Mouse (Mus musculus) forebrain, postnatal 0 days (tissue): ENCODE measurements around the gene Sgk1. TPM values are rescaled to one million over a fixed set of nuclear protein-coding genes. Genes with fewer than 3 reads are reported as not detected.

Experiments
- ATAC-seq: fragments of 200-750 bp; cut with Nextera tagmentation; 2 replicates; pipeline ENCODE4 v1.8.0; 2017; ENCODE audit warnings: mild to moderate bottlenecking, moderate library complexity
- DNase-seq: peaks from one replicate; pipeline ENCODE4 v3.0.0-alpha.2; 2015
- H3K27ac ChIP-seq: fragments of 300-500 bp; sonication (generic); 2 replicates; pipeline ENCODE4 v1.5.1; 2014; ENCODE audit warnings: low read depth, mild to moderate bottlenecking, antibody characterized with exemption, low read length, moderate library complexity, mixed read lengths
- H3K27me3 ChIP-seq: fragments of 300-500 bp; sonication (generic); 2 replicates; pipeline ENCODE4 v1.6.1; 2014; ENCODE audit warnings: mild to moderate bottlenecking, low read length, mixed read lengths; ENCODE audit not compliant: insufficient read depth
- H3K36me3 ChIP-seq: fragments of 300-500 bp; sonication (generic); 2 replicates; pipeline ENCODE4 v1.6.1; 2014; ENCODE audit warnings: mild to moderate bottlenecking, moderate library complexity; ENCODE audit not compliant: insufficient read depth
- H3K4me1 ChIP-seq: fragments of 300-500 bp; sonication (generic); 2 replicates; pipeline ENCODE4 v1.6.1; 2014; ENCODE audit warnings: antibody characterized with exemption; ENCODE audit not compliant: insufficient read depth
- H3K4me2 ChIP-seq: fragments of 300-500 bp; sonication (generic); 2 replicates; pipeline ENCODE4 v1.6.1; 2014; ENCODE audit warnings: low read depth, mild to moderate bottlenecking, moderate library complexity
- H3K4me3 ChIP-seq: fragments of 300-500 bp; sonication (generic); 2 replicates; pipeline ENCODE4 v1.5.1; 2014; ENCODE audit warnings: low read depth, low read length, mixed read lengths
- H3K9ac ChIP-seq: fragments of 300-500 bp; sonication (generic); 2 replicates; pipeline ENCODE4 v1.6.1; 2014; ENCODE audit warnings: mild to moderate bottlenecking
- H3K9me3 ChIP-seq: fragments of 300-500 bp; sonication (generic); 2 replicates; pipeline ENCODE4 v1.6.1; 2016; ENCODE audit warnings: low read length
- CTCF ChIP-seq: sonication (generic); IDR thresholded peaks from 2 replicates; pipeline ENCODE4 v1.5.1; 2016; ENCODE audit warnings: antibody characterized with exemption, control low read depth, low read depth
- WGBS: fragments of 180-500 bp; shearing (Covaris S2); extraction: QIAGEN DNeasy Blood & Tissue Kit; methylation state at CpG from one replicate; pipeline ENCODE4 v1.1.7; 2014; 5-methylcytosine and 5-hydroxymethylcytosine counted together
- polyA plus RNA-seq: library from polyadenylated mRNA; unstranded; fragments of >200 nt; fragmentation: Nextera tagmentation; extraction: Ambion mirVana; gene quantifications from 2 replicates; pipeline ENCODE4 v1.2.1, GENCODE M21; 2015
- total RNA-seq: library from RNA; depleted of rRNA; stranded (reverse); fragments of >200 nt; gene quantifications from 2 replicates; pipeline ENCODE4 v1.2.3, GENCODE M21; 2014

Sgk1 gene
- total and polyA plus RNA-seq, 2 experiments from 2014 or later = 62.8 to 97.5 TPM

DNA sequence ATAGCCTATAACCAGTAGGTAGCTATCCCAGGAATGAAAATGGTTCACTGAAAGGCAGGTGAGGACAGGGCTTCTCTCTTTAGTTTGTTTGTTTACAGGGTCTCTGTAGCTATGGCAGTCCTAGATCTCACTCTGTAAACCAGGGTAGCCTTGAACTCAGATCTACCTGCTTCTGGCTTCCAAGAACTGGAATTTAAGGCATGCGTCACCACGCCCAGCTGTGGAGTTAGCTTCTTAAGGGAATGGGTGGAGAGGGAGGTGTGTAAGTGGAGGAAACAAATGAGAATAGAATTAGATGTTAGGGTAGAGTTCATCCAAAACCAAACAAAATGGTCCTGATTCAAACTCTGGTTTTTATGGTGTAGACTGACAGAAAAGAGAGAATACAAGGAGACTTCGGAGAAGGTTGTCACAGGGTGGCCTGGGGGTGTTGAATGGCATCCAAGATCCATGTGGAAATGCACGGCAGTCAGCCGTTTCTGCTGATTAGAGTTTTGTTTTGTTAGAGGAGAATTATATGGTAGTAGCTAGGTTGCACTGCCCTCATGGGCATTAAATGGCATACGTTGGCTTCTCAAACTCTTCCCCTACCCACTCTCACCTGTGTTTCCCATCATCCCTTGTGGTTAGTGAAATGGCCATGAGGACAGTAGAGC, 98.9 kb downstream of the Sgk1 start:
- ATAC-seq (no peak), DNase-seq (no peak)
- 79% methylated on average over 6 of the region's 6 CpGs for WGBS
- H3K9ac ChIP-seq = no peak overlapping the region
- no peak overlapping the region for H3K4me2 ChIP-seq
- no peaks in the 10 kb centered on the region for H3K27me3 ChIP-seq
- H3K27ac ChIP-seq = no peak overlapping the region
- no peaks in the 10 kb centered on the region for H3K9me3 ChIP-seq
- H3K36me3 ChIP-seq = no peaks in the 10 kb centered on the region
- no peak for TF ChIP-seq CTCF
- no peaks in the 10 kb centered on the region for H3K4me1 ChIP-seq
- H3K4me3 ChIP-seq = no peak overlapping the region

DNA sequence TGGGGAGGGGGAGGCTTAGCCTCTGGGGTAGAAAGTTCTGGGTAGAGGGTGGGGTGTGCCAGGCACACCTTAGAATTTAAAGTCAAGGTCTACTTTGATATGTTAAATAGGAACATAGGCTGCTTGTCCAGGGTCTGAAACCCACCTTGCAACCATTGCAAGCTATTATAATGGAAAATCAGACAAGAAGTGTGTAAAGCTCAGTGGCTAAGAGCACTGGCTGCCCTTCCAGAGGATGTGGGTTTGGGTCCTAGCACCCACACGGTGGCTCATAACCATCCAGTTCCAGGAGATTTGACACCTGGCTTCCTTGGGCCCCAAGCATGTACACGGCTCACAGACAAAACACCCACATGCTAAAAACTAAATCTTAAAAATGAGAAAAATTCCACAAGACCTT, 100.3 kb downstream of the Sgk1 start:
- Histone ChIP-seq H3K4me2 (no peak overlapping the region), H3K9ac (no peak overlapping the region), H3K27me3 (no peaks in the 10 kb centered on the region), H3K36me3 (no peaks in the 10 kb centered on the region), H3K4me1 (no peaks in the 10 kb centered on the region), H3K27ac (no peak overlapping the region), H3K4me3 (no peak overlapping the region), H3K9me3 (no peaks in the 10 kb centered on the region)
- no peak for TF ChIP-seq CTCF
- no peak for DNase-seq
- no peak for ATAC-seq
- WGBS = 90% methylated on average over 2 of the region's 2 CpGs

DNA sequence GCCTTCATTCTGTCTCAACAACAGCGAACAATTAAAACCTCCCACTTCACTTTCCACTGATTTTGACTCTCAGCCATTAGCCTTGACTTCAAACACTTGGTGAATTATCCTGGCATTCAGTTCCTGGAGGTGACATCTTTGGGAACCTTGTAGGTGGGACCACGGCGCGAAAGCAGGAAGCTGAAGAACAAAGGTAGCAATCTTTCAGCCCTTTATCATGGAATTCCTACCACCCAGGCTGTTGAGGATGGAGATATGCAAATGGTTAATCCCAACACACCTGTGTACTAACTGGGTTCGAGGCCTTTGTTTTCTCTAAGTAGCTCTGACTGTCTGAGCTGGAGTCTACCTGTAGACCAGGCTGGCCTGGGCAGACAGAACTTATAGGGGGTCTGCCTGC, 106.5 kb downstream of the Sgk1 start:
- no peak for DNase-seq
- 83% methylated on average over 5 of the region's 5 CpGs for WGBS
- Histone ChIP-seq H3K4me2 (no peak overlapping the region), H3K9ac (no peak overlapping the region), H3K27ac (no peak overlapping the region), H3K4me1 (peaks cover 12% of the 10 kb centered on the region; the same call in 1 of the 2 replicates), H3K4me3 (no peak overlapping the region), H3K9me3 (no peaks in the 10 kb centered on the region), H3K36me3 (no peaks in the 10 kb centered on the region), H3K27me3 (peaks cover 5% of the 10 kb centered on the region; the same call in 1 of the 2 replicates)
- TF ChIP-seq CTCF = no peak
- ATAC-seq = no peak

- no peaks in the 10 kb centered on the region for H3K9me3 ChIP-seq
- H3K27me3 ChIP-seq = peaks cover 5% of the 10 kb centered on the region; the same call in 1 of the 2 replicates
- peak overlapping the region; percentile 99 for H3K4me2 ChIP-seq
- peaks cover 12% of the 10 kb centered on the region; the same call in 1 of the 2 replicates for H3K4me1 ChIP-seq
- DNase-seq (peak; percentile 79), ATAC-seq (peak; percentile 18; the same call in 1 of the 2 replicates)
- TF ChIP-seq CTCF = peak; percentile 76
- 16% methylated on average over 17 of the region's 17 CpGs for WGBS
- peaks cover 3% of the 10 kb centered on the region for H3K36me3 ChIP-seq
- H3K4me3 ChIP-seq = peak overlapping the region; percentile 4; the same call in 1 of the 2 replicates
- H3K27ac ChIP-seq = no peak overlapping the region
- no peak overlapping the region for H3K9ac ChIP-seq
These were observed 109.4 kb downstream of the Sgk1 start for GRCm38 (mm10) chr10:21991351-21991840.

DNA sequence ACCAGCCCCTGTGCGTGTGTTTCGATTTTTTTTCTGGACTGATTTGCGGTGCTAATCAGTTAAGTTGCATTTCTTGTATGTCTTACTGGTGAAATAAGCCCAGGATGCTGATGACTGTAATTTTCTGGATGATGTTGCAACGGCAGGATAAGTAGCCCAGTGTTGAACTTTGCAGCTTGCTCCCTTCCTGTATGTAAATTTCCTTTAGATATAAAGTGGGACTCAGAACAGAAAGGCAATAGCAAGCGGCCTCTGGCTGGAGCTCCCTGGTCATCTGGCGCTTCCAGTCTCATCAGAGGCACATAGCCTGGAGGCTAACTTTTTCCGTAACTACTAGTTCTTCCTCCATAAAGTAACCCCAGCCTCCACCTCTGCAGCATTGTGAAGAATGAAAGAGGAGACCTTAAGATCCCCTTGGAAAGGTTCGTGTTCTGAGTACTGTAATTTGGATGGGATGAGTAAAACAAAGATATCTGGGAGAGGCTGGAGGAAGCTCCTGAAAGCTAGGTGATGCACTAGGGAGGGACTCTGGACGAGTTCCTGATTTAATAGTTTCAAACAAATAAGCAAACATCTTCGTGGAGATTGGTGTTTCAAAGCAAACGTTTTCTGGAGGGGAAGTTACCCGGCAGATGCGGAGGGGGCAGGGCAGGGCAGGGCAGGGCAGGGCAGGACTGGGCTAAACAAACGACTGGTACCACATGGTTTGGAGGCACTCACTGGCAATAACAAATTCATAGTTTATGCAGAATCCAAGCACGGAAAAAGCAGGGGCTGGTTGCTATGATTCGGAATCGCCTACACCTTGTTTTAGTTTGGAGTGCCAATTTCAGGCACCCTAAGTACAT, 110.2 kb downstream of the Sgk1 start:
- Histone ChIP-seq H3K4me2 (peak overlapping the region; percentile 99), H3K36me3 (peaks cover 12% of the 10 kb centered on the region), H3K27me3 (peaks cover 5% of the 10 kb centered on the region; the same call in 1 of the 2 replicates), H3K27ac (no peak overlapping the region; the same call in 1 of the 2 replicates), H3K4me3 (peak overlapping the region; percentile 60), H3K9me3 (no peaks in the 10 kb centered on the region), H3K9ac (no peak overlapping the region), H3K4me1 (peaks cover 12% of the 10 kb centered on the region; the same call in 1 of the 2 replicates)
- no peak for TF ChIP-seq CTCF
- ATAC-seq = no peak
- DNase-seq = no peak
- 23% methylated on average over 17 of the region's 17 CpGs for WGBS

GRCm38 (mm10) chr10:21992834-21993514, 111.0 kb downstream of the Sgk1 start:
- H3K4me3 ChIP-seq = peak overlapping the region; percentile 60
- ATAC-seq (peak; percentile 50), DNase-seq (peak; percentile 69)
- H3K9me3 ChIP-seq = no peaks in the 10 kb centered on the region
- peak overlapping the region; percentile 66 for H3K9ac ChIP-seq
- peak overlapping the region; percentile 99 for H3K4me2 ChIP-seq
- TF ChIP-seq CTCF = peak; percentile 72
- H3K27ac ChIP-seq = peak overlapping the region; percentile 50; the same call in 1 of the 2 replicates
- peaks cover 18% of the 10 kb centered on the region for H3K36me3 ChIP-seq
- 2% methylated on average over 30 of the region's 30 CpGs for WGBS
- peaks cover 12% of the 10 kb centered on the region; the same call in 1 of the 2 replicates for H3K4me1 ChIP-seq
- peaks cover 5% of the 10 kb centered on the region; the same call in 1 of the 2 replicates for H3K27me3 ChIP-seq
